Mouse (Mus musculus) ES-Bruce4 (cell line): ENCODE results near the gene Gm10392.

Experiments
- CTCF ChIP-seq: IDR thresholded peaks from one replicate; pipeline ENCODE4 v1.8.1; 2011; ENCODE audit warnings: low read depth, low read length
- EP300 ChIP-seq: IDR thresholded peaks from 2 replicates; pipeline ENCODE4 v1.6.1; 2011; ENCODE audit warnings: low read depth, low read length; ENCODE audit not compliant: insufficient read depth
- POLR2A ChIP-seq: IDR thresholded peaks from one replicate; pipeline ENCODE4 v1.8.1; 2011; ENCODE audit warnings: low read length; ENCODE audit not compliant: insufficient read depth

DNA sequence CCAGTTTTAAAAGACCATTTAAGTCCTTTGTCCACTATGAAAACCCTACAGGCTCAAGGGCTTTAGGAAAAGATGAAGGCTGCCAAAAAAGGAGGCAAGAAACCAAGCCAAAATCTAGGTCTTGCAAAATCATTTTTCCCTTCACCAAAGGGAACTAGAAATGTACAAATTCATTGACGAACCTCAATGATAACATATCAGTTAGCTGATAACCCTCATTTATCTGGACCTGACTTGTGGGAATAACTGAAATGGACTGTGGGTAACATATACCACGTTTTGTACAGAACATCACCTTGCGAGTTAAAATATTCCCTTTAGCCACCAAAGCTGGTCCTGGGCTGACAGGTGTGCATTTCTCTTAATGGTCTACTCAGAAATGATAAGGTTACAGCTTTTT, 10.6 kb upstream of the Gm10392 start:
- TF ChIP-seq CTCF (no peak), EP300 (no peak), POLR2A (no peak)
